Mouse (Mus musculus) cortical plate, adult 2 months (tissue): ENCODE measurements around the gene Apobec1.

ENCODE experiments used
- CTCF ChIP-seq: fragments of 200-500 bp; IDR thresholded peaks from 2 replicates; pipeline ENCODE4 v1.5.1; 2011; ENCODE audit warnings: mild to moderate bottlenecking, control low read depth, low read length; ENCODE audit not compliant: insufficient read depth; ENCODE audit errors: extremely low read depth
- POLR2A ChIP-seq: fragments of 200-500 bp; IDR thresholded peaks from 2 replicates; pipeline ENCODE4 v1.6.1; 2011; ENCODE audit warnings: mild to moderate bottlenecking, low read length, control low read depth; ENCODE audit not compliant: insufficient read depth; ENCODE audit errors: extremely low read depth

DNA sequence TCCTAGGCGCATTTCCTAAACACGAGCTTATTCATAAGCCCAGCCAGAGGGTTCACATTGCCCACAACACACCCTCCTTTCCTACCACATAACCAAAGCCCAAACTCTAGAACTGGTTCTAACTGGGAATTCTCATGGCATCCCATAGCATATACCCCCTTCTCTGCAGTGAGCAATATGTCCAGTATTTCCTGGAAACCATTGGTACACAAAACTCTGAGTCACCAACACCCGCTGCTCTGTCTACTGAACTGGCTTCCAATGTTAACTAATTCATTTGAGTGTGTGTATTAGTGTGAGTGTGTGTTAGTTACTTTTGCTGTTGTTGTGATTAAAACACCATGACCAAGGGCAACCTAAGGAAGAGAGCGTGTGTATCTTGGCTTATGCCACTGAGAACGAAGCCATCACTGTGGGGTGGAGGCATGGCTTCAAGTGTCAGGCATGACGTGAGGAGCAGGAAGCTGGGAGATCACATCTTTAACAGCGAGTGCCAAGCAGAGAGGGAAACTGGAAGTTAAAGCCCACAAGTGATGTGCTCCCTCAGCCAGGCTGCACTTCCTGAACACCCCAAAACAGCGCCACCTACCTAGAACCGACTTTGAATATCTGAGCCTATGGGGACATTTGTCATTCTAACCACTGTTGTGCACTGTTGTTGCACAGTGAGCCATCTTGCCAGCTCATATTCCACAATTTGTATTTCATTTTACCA is 37.0 kb downstream of the Apobec1 start:
- TF ChIP-seq CTCF (no peak), POLR2A (no peak)
